10 mouse cellular contexts compared by ENCODE assay signal in the genomic region with DNA sequence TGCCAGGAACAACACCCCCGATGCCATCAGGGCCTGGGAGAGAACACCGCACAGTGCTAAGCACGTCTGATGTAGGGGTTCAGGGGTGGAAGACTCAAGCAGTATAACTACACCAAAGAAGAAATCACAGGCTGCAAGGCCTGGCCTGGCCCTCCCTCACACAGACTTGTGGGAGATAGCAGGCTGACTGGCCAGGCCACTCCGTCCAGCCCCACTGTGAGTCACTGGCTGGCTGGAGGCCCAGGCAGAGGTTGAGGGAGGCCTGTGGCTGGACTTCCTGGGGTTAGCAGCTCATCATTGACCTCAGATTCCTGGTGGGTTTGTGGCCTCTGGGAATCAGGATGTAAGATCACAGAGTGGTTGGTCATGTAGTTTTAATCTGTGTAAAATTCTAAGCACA. TPM values are rescaled to one million over a fixed set of nuclear protein-coding genes. Genes with fewer than 3 reads are reported as not detected.
DNase-seq lines count a peak whose midpoint lies in the region; ATAC-seq and TF ChIP-seq lines count a peak whose summit lies in the region.
"Had no signal": no experiment of that assay in that cellular context is flagged by ENCODE, and none has a peak within 500 bp of the region (broad histone marks: within the 10 kb centered on the region; RNA-seq: fewer than 3 reads in every experiment).

No protein-coding gene starts in this region.

- H3K27ac ChIP-seq in forebrain, embryonic 10.5 days: peak overlapping the region; percentile 90
- H3K27ac ChIP-seq in forebrain, embryonic 12.5 days: no peak overlapping the region
- H3K27ac ChIP-seq in heart, embryonic 11.5 days (ENCODE audit: low read depth, low read length): peak overlapping the region; percentile 37
- peak overlapping the region; percentile 7 for H3K27ac ChIP-seq in spleen, adult 2 months (ENCODE audit: insufficient read depth, low read length)
- no peak overlapping the region for H3K27ac ChIP-seq in forebrain, postnatal 0 days (ENCODE audit: low read depth, low read length)
- H3K27ac ChIP-seq: liver, embryonic 14.5 days had no signal

- WGBS in forebrain, embryonic 10.5 days: 83% methylated on average over 4 of the region's 4 CpGs
- WGBS in forebrain, embryonic 12.5 days: 88% methylated on average over 4 of the region's 4 CpGs
- 64% methylated on average over 4 of the region's 4 CpGs for WGBS in heart, embryonic 11.5 days (ENCODE audit: insufficient replicate concordance)
- 81% methylated on average over 4 of the region's 4 CpGs for WGBS in spleen, adult 2 months
- 69% methylated on average over 4 of the region's 4 CpGs for whole genome bisulfite sequencing in forebrain, postnatal 0 days

- no peak overlapping the region for H3K9ac ChIP-seq in forebrain, embryonic 12.5 days
- no peak overlapping the region for H3K9ac ChIP-seq in heart, embryonic 11.5 days (ENCODE audit: low read depth, low read length)
- no peak overlapping the region for H3K9ac ChIP-seq in forebrain, postnatal 0 days
- H3K9ac ChIP-seq: liver, embryonic 14.5 days had no signal

- H3K27me3 ChIP-seq in forebrain, embryonic 10.5 days (ENCODE audit: poor library complexity, severe bottlenecking): no peaks in the 10 kb centered on the region
- H3K27me3 ChIP-seq in forebrain, embryonic 12.5 days: no peaks in the 10 kb centered on the region
- no peaks in the 10 kb centered on the region for H3K27me3 ChIP-seq in heart, embryonic 11.5 days (ENCODE audit: control insufficient read depth, insufficient read depth, low read length)
- H3K27me3 ChIP-seq in spleen, adult 2 months (ENCODE audit: control insufficient read depth, insufficient read depth, low read length): no peaks in the 10 kb centered on the region
- H3K27me3 ChIP-seq in forebrain, postnatal 0 days (ENCODE audit: insufficient read depth, low read length): no peaks in the 10 kb centered on the region

- no peaks in the 10 kb centered on the region for H3K36me3 ChIP-seq in forebrain, embryonic 10.5 days (replicated peaks)
- no peaks in the 10 kb centered on the region for H3K36me3 ChIP-seq in forebrain, embryonic 12.5 days (replicated peaks)
- no peaks in the 10 kb centered on the region for H3K36me3 ChIP-seq in heart, embryonic 11.5 days (ENCODE audit: control insufficient read depth, insufficient read depth, low read length)
- H3K36me3 ChIP-seq in spleen, adult 2 months (ENCODE audit: control insufficient read depth, insufficient read depth, low read length): no peaks in the 10 kb centered on the region
- H3K36me3 ChIP-seq in forebrain, postnatal 0 days (ENCODE audit: insufficient read depth): no peaks in the 10 kb centered on the region

- H3K4me1 ChIP-seq in forebrain, embryonic 10.5 days: peaks cover 70% of the 10 kb centered on the region
- peaks cover 46% of the 10 kb centered on the region for H3K4me1 ChIP-seq in forebrain, embryonic 12.5 days
- peaks cover 15% of the 10 kb centered on the region for H3K4me1 ChIP-seq in heart, embryonic 11.5 days (ENCODE audit: control insufficient read depth, insufficient read depth, low read length)
- H3K4me1 ChIP-seq in spleen, adult 2 months (ENCODE audit: control insufficient read depth, insufficient read depth, insufficient read length): no peaks in the 10 kb centered on the region
- 0 out of 2 replicates have a peak, but pooled peaks cover 3% of the 10 kb centered on the region for H3K4me1 ChIP-seq in forebrain, postnatal 0 days (ENCODE audit: insufficient read depth)

- no peak for TF ChIP-seq CTCF in spleen, adult 2 months (IDR thresholded peaks at IDR 0.05; ENCODE audit: extremely low read depth, insufficient read depth, insufficient read length, insufficient replicate concordance)
- no peak for TF ChIP-seq CTCF in forebrain, postnatal 0 days (IDR thresholded peaks at IDR 0.05; ENCODE audit: low read depth)

- ATAC-seq in forebrain, embryonic 12.5 days (ENCODE audit: low FRiP score): no peak
- ATAC-seq in heart, embryonic 11.5 days (replicated peaks; ENCODE audit: insufficient number of reproducible peaks, low FRiP score, low TSS enrichment): 0 out of 2 replicates have a peak, but pooled peaks have one; percentile 48
- no peak for ATAC-seq in forebrain, postnatal 0 days

- no peak for TF ChIP-seq POLR2A in spleen, adult 2 months (IDR thresholded peaks at IDR 0.05; ENCODE audit: low read depth, low read length)

- H3K9me3 ChIP-seq in forebrain, embryonic 10.5 days: no peaks in the 10 kb centered on the region
- no peaks in the 10 kb centered on the region for H3K9me3 ChIP-seq in forebrain, embryonic 12.5 days
- H3K9me3 ChIP-seq in heart, embryonic 11.5 days (replicated peaks; ENCODE audit: control insufficient read depth, low read length): no peaks in the 10 kb centered on the region
- H3K9me3 ChIP-seq in forebrain, postnatal 0 days (ENCODE audit: low read length): no peaks in the 10 kb centered on the region

- no peak for DNase-seq in forebrain, embryonic 10.5 days (ENCODE audit: extremely low spot score, low spot score)
- peak; percentile 98 to 99 for DNase-seq in adrenal gland, postnatal 36 days
- peak; percentile 87 to 93 for DNase-seq in kidney, postnatal 25 days
- peak in 1 of 2 experiments; percentile 8 for DNase-seq in spleen, adult 2 months (ENCODE audit: low read depth in 1 of 2, low spot score in 2 of 2)
- DNase-seq in forebrain, postnatal 0 days: no peak
- no peak for DNase-seq in c-Kit-positive CD71-positive TER-119-positive erythroid progenitor cells, embryonic 14.5 days (ENCODE audit: low spot score)

- H3K4me2 ChIP-seq in forebrain, embryonic 12.5 days: no peak overlapping the region
- H3K4me2 ChIP-seq in heart, embryonic 11.5 days: no peak overlapping the region
- H3K4me2 ChIP-seq in forebrain, postnatal 0 days (ENCODE audit: low read depth): no peak overlapping the region

- H3K4me3 ChIP-seq in forebrain, embryonic 10.5 days: no peak overlapping the region
- no peak overlapping the region for H3K4me3 ChIP-seq in forebrain, embryonic 12.5 days (replicated peaks)
- no peak overlapping the region for H3K4me3 ChIP-seq in heart, embryonic 11.5 days (ENCODE audit: low read depth, low read length)
- no peak overlapping the region for H3K4me3 ChIP-seq in spleen, adult 2 months (ENCODE audit: extremely low read depth, insufficient read depth, insufficient read length)
- H3K4me3 ChIP-seq in forebrain, postnatal 0 days (ENCODE audit: low read depth, low read length): no peak overlapping the region

RNA-seq across cellular contexts. Expression of gene Eml1, which starts 22.9 kb away (rescaled TPM):
- polyA plus RNA-seq in forebrain, embryonic 10.5 days (2016; fragmentation: Nextera tagmentation; extraction: Ambion mirVana): 95.1 and 102 TPM in 2 replicates
- 82.4 and 83.0 TPM in 2 replicates for polyA plus RNA-seq in forebrain, embryonic 12.5 days (2016; fragmentation: Nextera tagmentation; extraction: Ambion mirVana)
- 10 to 100 TPM; 16.6 to 44.6 TPM for total RNA-seq in adrenal gland, postnatal 36 days (2021)
- polyA plus RNA-seq in heart, embryonic 11.5 days (2014; fragmentation: Nextera tagmentation; extraction: Ambion mirVana): 48.3 and 48.7 TPM in 2 replicates
- 9.3 and 10.2 TPM in 2 replicates for polyA plus RNA-seq in spleen, adult 2 months (2012; rRNA removed)
- 69.1 and 82.9 TPM in 2 replicates for total RNA-seq in forebrain, postnatal 0 days (2014; rRNA removed)
- 42.8 and 43.5 TPM in 2 replicates for polyA plus RNA-seq in forebrain, postnatal 0 days (2015; fragmentation: Nextera tagmentation; extraction: Ambion mirVana)
- total RNA-seq: CH12.LX had no signal

RNA-seq across cellular contexts. Expression of gene Cyp46a1, which starts 59.5 kb away (rescaled TPM):
- polyA plus RNA-seq in forebrain, embryonic 10.5 days (2016; fragmentation: Nextera tagmentation; extraction: Ambion mirVana): 19.4 and 20.1 TPM in 2 replicates
- 24.4 and 24.6 TPM in 2 replicates for polyA plus RNA-seq in forebrain, embryonic 12.5 days (2016; fragmentation: Nextera tagmentation; extraction: Ambion mirVana)
- total RNA-seq in adrenal gland, postnatal 36 days (2021): 1 to 10 TPM in 1 of 2 experiments, under 1 TPM in 1; 0.99 to 2.0 TPM
- polyA plus RNA-seq in heart, embryonic 11.5 days (2014; fragmentation: Nextera tagmentation; extraction: Ambion mirVana): 4.3 and 5.5 TPM in 2 replicates
- 3.7 and 3.9 TPM in 2 replicates for polyA plus RNA-seq in spleen, adult 2 months (2012; rRNA removed)
- 30.4 and 34.9 TPM in 2 replicates for total RNA-seq in forebrain, postnatal 0 days (2014; rRNA removed)
- 41.8 and 49.6 TPM in 2 replicates for polyA plus RNA-seq in forebrain, postnatal 0 days (2015; fragmentation: Nextera tagmentation; extraction: Ambion mirVana)
- total RNA-seq: CH12.LX had no signal

Comparison
In these comparisons a context has a peak if more than half of its experiments do, and no peak if none do; other contexts are left out.
1. H3K27ac ChIP-seq: peak in forebrain, embryonic 10.5 days (single experiment), heart, embryonic 11.5 days (single experiment) and spleen, adult 2 months (single experiment); none in forebrain, embryonic 12.5 days (single experiment) and forebrain, postnatal 0 days (single experiment).
2. DNase-seq: peak in adrenal gland, postnatal 36 days (2 of 2) and kidney, postnatal 25 days (2 of 2); none in forebrain, embryonic 10.5 days (single experiment), forebrain, postnatal 0 days (single experiment) and c-Kit-positive CD71-positive TER-119-positive erythroid progenitor cells, embryonic 14.5 days (single experiment).